Mouse (Mus musculus) hindbrain, embryonic 11.5 days (tissue): ENCODE results near the gene Gpr153. TPM values are rescaled to one million over a fixed set of nuclear protein-coding genes. Genes with fewer than 3 reads are reported as not detected.

Experiments used
- ATAC-seq: fragments of 200-750 bp; cut with Nextera tagmentation; 2 replicates; pipeline ENCODE4 v1.8.0; 2017; ENCODE audit warnings: mild to moderate bottlenecking, moderate TSS enrichment, moderate library complexity; ENCODE audit not compliant: low FRiP score
- DNase-seq: peaks from one replicate; pipeline ENCODE4 v3.0.0-alpha.2; 2015; ENCODE audit warnings: low spot score
- H3K27ac ChIP-seq: fragments of 300-500 bp; sonication (generic); 2 replicates; pipeline ENCODE4 v1.5.1; 2014; ENCODE audit warnings: mild to moderate bottlenecking, low read depth, low read length
- H3K27me3 ChIP-seq: fragments of 300-500 bp; sonication (generic); 2 replicates; pipeline ENCODE4 v1.6.1; 2014; ENCODE audit warnings: mild to moderate bottlenecking, low read length, moderate library complexity, mixed read lengths; ENCODE audit not compliant: control insufficient read depth, insufficient read depth
- H3K36me3 ChIP-seq: fragments of 300-500 bp; sonication (generic); 2 replicates; pipeline ENCODE4 v1.6.1; 2014; ENCODE audit warnings: mild to moderate bottlenecking, low read length, moderate library complexity, mixed read lengths; ENCODE audit not compliant: control insufficient read depth, insufficient read depth
- H3K4me1 ChIP-seq: fragments of 300-500 bp; sonication (generic); replicated peaks from 2 replicates; pipeline ENCODE4 v1.6.1; 2014; ENCODE audit warnings: low read length, mixed read lengths; ENCODE audit not compliant: control insufficient read depth, insufficient read depth
- H3K4me2 ChIP-seq: fragments of 300-500 bp; sonication (generic); replicated peaks from 2 replicates; pipeline ENCODE4 v1.6.1; 2014; ENCODE audit warnings: mild to moderate bottlenecking, low read depth, low read length
- H3K4me3 ChIP-seq: fragments of 300-500 bp; sonication (generic); 2 replicates; pipeline ENCODE4 v1.5.1; 2014; ENCODE audit warnings: low read depth, low read length
- H3K9ac ChIP-seq: fragments of 300-500 bp; sonication (generic); 2 replicates; pipeline ENCODE4 v1.6.1; 2014; ENCODE audit warnings: low read depth, low read length
- H3K9me3 ChIP-seq: fragments of 300-500 bp; sonication (generic); 2 replicates; pipeline ENCODE4 v1.6.1; 2016; ENCODE audit warnings: low read length; ENCODE audit not compliant: control insufficient read depth
- WGBS: fragments of 180-500 bp; shearing (Covaris S2); extraction: QIAGEN DNeasy Blood & Tissue Kit; methylation state at CpG from one replicate; pipeline ENCODE4 v1.1.7; 2014; 5-methylcytosine and 5-hydroxymethylcytosine counted together
- polyA plus RNA-seq: library from polyadenylated mRNA; unstranded; fragments of >200 nt; fragmentation: Nextera tagmentation; extraction: Ambion mirVana; gene quantifications from 2 replicates; pipeline ENCODE4 v1.2.1, GENCODE M21; 2014

Gpr153 gene
- polyA plus RNA-seq, 1 experiment from 2014 or later = 9.5 TPM

DNA sequence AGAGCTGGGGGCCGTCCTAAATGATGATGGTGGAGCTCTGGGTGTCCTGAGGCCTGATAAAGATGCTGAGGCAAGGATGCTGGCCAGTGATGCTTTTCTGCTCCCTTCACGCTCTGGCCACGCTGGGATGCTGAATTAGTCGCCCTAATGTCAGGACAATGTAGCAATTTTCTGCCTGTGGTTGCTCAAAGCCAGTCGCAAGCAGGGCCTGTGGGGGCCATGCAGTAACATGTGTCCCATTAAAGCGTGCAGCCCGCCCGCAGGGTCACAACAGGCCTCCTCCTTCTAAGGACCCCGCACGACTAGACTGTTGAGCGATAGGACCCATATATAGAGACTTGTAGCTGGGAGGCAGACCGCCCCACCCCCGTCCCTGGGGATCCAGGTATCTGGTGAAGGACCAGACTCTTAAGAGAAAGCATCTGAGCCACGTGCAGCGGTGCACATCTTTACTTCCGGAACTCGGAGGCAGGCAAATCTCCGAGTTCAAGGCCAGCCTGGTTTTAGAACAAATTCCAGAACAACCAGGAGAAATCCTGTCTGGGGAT lies 14.4 kb downstream of the Gpr153 start:
- H3K4me1 ChIP-seq = peaks cover 38% of the 10 kb centered on the region

DNA sequence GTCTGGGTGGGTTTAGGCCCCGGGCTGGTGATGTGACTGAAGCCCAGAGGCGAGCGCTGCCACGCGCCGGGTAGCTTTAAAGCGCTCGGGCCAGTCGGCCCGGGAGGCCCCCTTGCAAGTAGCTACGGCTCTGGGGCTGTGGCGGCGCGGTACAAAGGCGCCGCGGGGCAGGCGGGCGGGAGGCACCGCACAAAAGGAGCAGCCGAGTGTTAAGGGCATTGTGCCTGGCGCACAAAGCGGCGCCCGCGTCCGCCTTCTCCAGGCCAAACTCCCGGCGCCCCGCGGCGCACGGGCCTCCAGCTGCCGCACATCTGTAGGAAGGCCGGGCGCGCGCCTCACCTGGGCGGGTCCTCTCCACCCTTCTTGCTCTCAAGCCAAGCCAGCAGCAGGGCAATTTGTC lies 16.4 kb downstream of the Gpr153 start:
- 1% methylated on average over 39 of the region's 39 CpGs for WGBS
- Histone ChIP-seq H3K9me3 (no peaks in the 10 kb centered on the region), H3K4me3 (peak overlapping the region; percentile 17), H3K36me3 (no peaks in the 10 kb centered on the region), H3K27me3 (peaks cover 80% of the 10 kb centered on the region), H3K4me1 (peaks cover 36% of the 10 kb centered on the region), H3K9ac (peak overlapping the region; percentile 42), H3K27ac (0 out of 2 replicates have a peak overlapping the region, but pooled peaks have one; percentile 24), H3K4me2 (peak overlapping the region; percentile 47)
- peak; percentile 50 for ATAC-seq
- DNase-seq = peak; percentile 84

More for the DNA sequence above, 14.4 kb downstream of the Gpr153 start:
- no peak overlapping the region for H3K4me2 ChIP-seq
- no peak overlapping the region for H3K27ac ChIP-seq
- H3K4me3 ChIP-seq = no peak overlapping the region
- 30% methylated on average over 18 of the region's 18 CpGs for WGBS
- H3K27me3 ChIP-seq = peaks cover 85% of the 10 kb centered on the region
- no peak for ATAC-seq
- no peaks in the 10 kb centered on the region for H3K9me3 ChIP-seq
- no peaks in the 10 kb centered on the region for H3K36me3 ChIP-seq
- peak; percentile 77 for DNase-seq
- no peak overlapping the region for H3K9ac ChIP-seq

DNA sequence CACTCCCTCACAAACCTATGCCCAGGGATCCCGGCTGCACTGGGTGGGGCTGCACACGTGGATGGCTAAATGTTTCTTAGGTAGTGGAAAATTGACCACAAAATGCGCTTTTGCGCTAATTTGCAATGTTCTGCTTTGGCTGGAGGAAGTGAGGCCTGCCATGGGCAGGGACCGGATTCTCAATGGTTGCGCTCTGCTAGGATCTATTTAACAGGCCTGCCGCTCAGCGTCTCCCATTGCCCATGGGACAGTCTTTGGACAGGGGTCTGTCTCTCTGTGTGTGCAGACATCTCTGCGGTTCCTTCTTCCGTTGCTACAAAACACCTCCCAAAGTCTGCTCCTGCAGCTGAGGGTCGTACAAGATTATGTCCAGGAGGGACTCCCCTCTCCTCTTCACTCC lies 17.0 kb downstream of the Gpr153 start:
- ATAC-seq = no peak
- Histone ChIP-seq H3K4me1 (peaks cover 36% of the 10 kb centered on the region), H3K36me3 (no peaks in the 10 kb centered on the region), H3K27me3 (peaks cover 82% of the 10 kb centered on the region), H3K9me3 (no peaks in the 10 kb centered on the region), H3K27ac (no peak overlapping the region), H3K4me3 (no peak overlapping the region), H3K4me2 (peak overlapping the region; percentile 47), H3K9ac (no peak overlapping the region)
- peak; percentile 43 for DNase-seq
- 7% methylated on average over 11 of the region's 11 CpGs for WGBS

GRCm38 (mm10) chr4:152291562-152291961 lies 17.5 kb downstream of the Gpr153 start, which contains the start of gene Hes3:
Hes3 (minus strand) TSS chr4:152291662.
- no peak for DNase-seq
- WGBS = 12% methylated on average over 6 of the region's 6 CpGs
- peaks cover 33% of the 10 kb centered on the region for H3K4me1 ChIP-seq

DNA sequence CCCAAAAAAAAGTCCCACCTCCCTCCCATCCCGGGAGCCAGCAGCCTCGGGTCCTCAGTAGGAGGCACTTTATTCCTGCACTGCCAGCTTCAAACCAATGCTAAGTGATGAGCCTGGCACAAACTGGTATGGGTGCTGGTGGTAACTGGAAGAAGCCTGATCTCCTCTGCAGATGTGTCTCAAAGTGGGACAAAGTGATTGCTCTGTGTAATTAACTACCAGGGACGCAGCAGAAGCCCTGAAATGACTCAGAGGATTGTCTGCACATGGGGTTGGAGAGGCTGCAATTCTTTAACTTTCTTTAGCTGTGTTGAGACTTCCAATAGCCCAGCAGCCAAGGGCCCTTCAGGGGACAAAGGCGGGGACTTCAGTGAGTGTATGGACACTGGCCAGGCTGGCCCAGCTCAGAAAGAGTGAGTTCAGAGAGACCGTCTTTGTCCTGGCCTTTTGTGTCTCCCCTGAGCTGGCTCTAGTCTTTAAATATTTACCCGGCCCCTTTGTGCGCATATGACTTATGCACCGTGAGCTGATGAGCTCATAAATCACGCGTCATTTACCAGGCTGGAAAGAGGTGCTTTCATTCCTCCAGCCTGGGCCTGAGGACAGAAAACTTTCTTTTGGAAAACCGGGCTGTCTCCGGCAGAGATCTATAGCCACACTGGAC lies 18.2 kb downstream of the Gpr153 start:
- ATAC-seq (no peak), DNase-seq (peak; percentile 49)
- H3K9me3 ChIP-seq = no peaks in the 10 kb centered on the region
- peaks cover 70% of the 10 kb centered on the region for H3K27me3 ChIP-seq
- 14% methylated on average over 12 of the region's 12 CpGs for WGBS
- peaks cover 28% of the 10 kb centered on the region for H3K4me1 ChIP-seq
- H3K9ac ChIP-seq = 0 out of 2 replicates have a peak overlapping the region, but pooled peaks have one; percentile 16
- H3K36me3 ChIP-seq = no peaks in the 10 kb centered on the region
- H3K27ac ChIP-seq = no peak overlapping the region
- no peak overlapping the region for H3K4me3 ChIP-seq
- no peak overlapping the region; the same call in 1 of the 2 replicates for H3K4me2 ChIP-seq

More at GRCm38 (mm10) chr4:152291562-152291961, 17.5 kb downstream of the Gpr153 start, which contains the start of gene Hes3:
- Histone ChIP-seq H3K4me2 (peak within 1 kb of the TSS; percentile 47), H3K9ac (peak within 1 kb of the TSS; percentile 42), H3K27me3 (peaks cover 77% of the 10 kb centered on the region), H3K9me3 (no peaks in the 10 kb centered on the region), H3K36me3 (no peaks in the 10 kb centered on the region), H3K27ac (0 out of 2 replicates have a peak within 1 kb of the TSS, but pooled peaks have one; percentile 24), H3K4me3 (peak within 1 kb of the TSS; percentile 17)
- ATAC-seq = no peak

- H3K9me3 ChIP-seq = no peaks in the 10 kb centered on the region
- H3K27me3 ChIP-seq = peaks cover 54% of the 10 kb centered on the region
- no peak overlapping the region for H3K9ac ChIP-seq
- H3K27ac ChIP-seq = no peak overlapping the region
- ATAC-seq (no peak), DNase-seq (peak; percentile 37)
- 47% methylated on average over 10 of the region's 10 CpGs for WGBS
- H3K4me1 ChIP-seq = peaks cover 24% of the 10 kb centered on the region
- no peak overlapping the region for H3K4me2 ChIP-seq
- H3K4me3 ChIP-seq = no peak overlapping the region
- H3K36me3 ChIP-seq = no peaks in the 10 kb centered on the region
Measured at GRCm38 (mm10) chr4:152294188-152294929, 20.3 kb downstream of the Gpr153 start.

- 56% methylated on average over 4 of the region's 4 CpGs for WGBS
- no peaks in the 10 kb centered on the region for H3K9me3 ChIP-seq
- H3K27ac ChIP-seq = no peak overlapping the region
- no peak overlapping the region for H3K4me3 ChIP-seq
- no peak for ATAC-seq
- no peak for DNase-seq
- no peak overlapping the region for H3K9ac ChIP-seq
- H3K4me1 ChIP-seq = peaks cover 16% of the 10 kb centered on the region
- H3K27me3 ChIP-seq = peaks cover 42% of the 10 kb centered on the region
- no peaks in the 10 kb centered on the region for H3K36me3 ChIP-seq
- H3K4me2 ChIP-seq = no peak overlapping the region
Measured at GRCm38 (mm10) chr4:152295916-152296315, 21.9 kb downstream of the Gpr153 start.

DNA sequence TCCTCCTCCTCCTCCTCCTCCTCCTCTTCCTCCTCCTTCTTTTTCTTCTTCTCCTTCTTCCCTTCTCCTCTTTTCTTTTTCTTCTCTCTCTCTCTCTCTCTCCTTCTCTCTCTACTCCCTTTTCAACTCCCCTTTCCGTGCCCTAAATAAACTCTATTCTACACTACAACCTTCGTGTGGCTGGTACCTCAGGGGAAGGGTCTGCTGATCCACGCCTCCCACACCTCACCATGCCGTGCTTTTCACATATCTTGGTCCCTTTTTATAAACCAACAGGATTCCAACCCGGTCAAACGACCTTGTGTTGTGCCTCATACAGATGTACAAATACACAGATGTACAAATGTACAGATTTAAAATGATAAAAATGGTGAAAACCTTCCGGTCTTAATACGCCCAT lies 22.3 kb downstream of the Gpr153 start:
- no peak for DNase-seq

More for the DNA sequence above, 22.3 kb downstream of the Gpr153 start:
- peaks cover 16% of the 10 kb centered on the region for H3K4me1 ChIP-seq
- no peak overlapping the region for H3K27ac ChIP-seq
- peak overlapping the region; percentile 98 for H3K4me3 ChIP-seq
- peak overlapping the region; percentile 54; the same call in 1 of the 2 replicates for H3K9ac ChIP-seq
- H3K36me3 ChIP-seq = no peaks in the 10 kb centered on the region
- peaks cover 37% of the 10 kb centered on the region for H3K27me3 ChIP-seq
- no peaks in the 10 kb centered on the region for H3K9me3 ChIP-seq
- 31% methylated on average over 8 of the region's 8 CpGs for WGBS
- no peak for ATAC-seq
- H3K4me2 ChIP-seq = peak overlapping the region; percentile 96
